Mouse (Mus musculus) hindbrain, embryonic 14.5 days (tissue): Measurements from ENCODE around the gene Crbn. TPM values are rescaled to one million over a fixed set of nuclear protein-coding genes. Genes with fewer than 3 reads are reported as not detected.

Source experiments
- ATAC-seq: fragments of 200-750 bp; cut with Nextera tagmentation; 2 replicates; pipeline ENCODE4 v1.8.0; 2017; ENCODE audit warnings: moderate number of reproducible peaks, mild to moderate bottlenecking, moderate TSS enrichment, moderate library complexity; ENCODE audit not compliant: low FRiP score
- DNase-seq: peaks from one replicate; pipeline ENCODE4 v3.0.0-alpha.2; 2015; ENCODE audit warnings: low spot score
- H3K27ac ChIP-seq: fragments of 300-500 bp; sonication (generic); 2 replicates; pipeline ENCODE4 v1.5.1; 2014; ENCODE audit warnings: mild to moderate bottlenecking, moderate library complexity
- H3K27me3 ChIP-seq: fragments of 300-500 bp; sonication (generic); 2 replicates; pipeline ENCODE4 v1.6.1; 2014; ENCODE audit warnings: mild to moderate bottlenecking, low read length, mixed read lengths; ENCODE audit not compliant: control insufficient read depth, insufficient read depth
- H3K36me3 ChIP-seq: fragments of 300-500 bp; sonication (generic); replicated peaks from 2 replicates; pipeline ENCODE4 v1.6.1; 2014; ENCODE audit not compliant: control insufficient read depth, insufficient read depth
- H3K4me1 ChIP-seq: fragments of 300-500 bp; sonication (generic); replicated peaks from 2 replicates; pipeline ENCODE4 v1.6.1; 2014; ENCODE audit warnings: antibody characterized with exemption, low read length, mixed read lengths; ENCODE audit not compliant: control insufficient read depth, insufficient read depth
- H3K4me2 ChIP-seq: fragments of 300-500 bp; sonication (generic); replicated peaks from 2 replicates; pipeline ENCODE4 v1.6.1; 2014; ENCODE audit warnings: mild to moderate bottlenecking, moderate library complexity
- H3K4me3 ChIP-seq: fragments of 300-500 bp; sonication (generic); replicated peaks from 2 replicates; pipeline ENCODE4 v1.5.1; 2014; ENCODE audit warnings: mild to moderate bottlenecking, low read length
- H3K9ac ChIP-seq: fragments of 300-500 bp; sonication (generic); 2 replicates; pipeline ENCODE4 v1.6.1; 2014
- H3K9me3 ChIP-seq: fragments of 300-500 bp; sonication (generic); 2 replicates; pipeline ENCODE4 v1.6.1; 2016; ENCODE audit warnings: low read length; ENCODE audit not compliant: control insufficient read depth
- whole genome bisulfite sequencing: fragments of 180-500 bp; shearing (Covaris S2); extraction: QIAGEN DNeasy Blood & Tissue Kit; methylation state at CpG from one replicate; pipeline ENCODE4 v1.1.7; 2014; 5-methylcytosine and 5-hydroxymethylcytosine counted together
- polyA plus RNA-seq: library from polyadenylated mRNA; unstranded; fragments of >200 nt; fragmentation: Nextera tagmentation; extraction: Ambion mirVana; gene quantifications from 2 replicates; pipeline ENCODE4 v1.2.1, GENCODE M21; 2014

The Crbn gene
- polyA plus RNA-seq: 64.7 and 66.9 TPM in 2 replicates

DNA sequence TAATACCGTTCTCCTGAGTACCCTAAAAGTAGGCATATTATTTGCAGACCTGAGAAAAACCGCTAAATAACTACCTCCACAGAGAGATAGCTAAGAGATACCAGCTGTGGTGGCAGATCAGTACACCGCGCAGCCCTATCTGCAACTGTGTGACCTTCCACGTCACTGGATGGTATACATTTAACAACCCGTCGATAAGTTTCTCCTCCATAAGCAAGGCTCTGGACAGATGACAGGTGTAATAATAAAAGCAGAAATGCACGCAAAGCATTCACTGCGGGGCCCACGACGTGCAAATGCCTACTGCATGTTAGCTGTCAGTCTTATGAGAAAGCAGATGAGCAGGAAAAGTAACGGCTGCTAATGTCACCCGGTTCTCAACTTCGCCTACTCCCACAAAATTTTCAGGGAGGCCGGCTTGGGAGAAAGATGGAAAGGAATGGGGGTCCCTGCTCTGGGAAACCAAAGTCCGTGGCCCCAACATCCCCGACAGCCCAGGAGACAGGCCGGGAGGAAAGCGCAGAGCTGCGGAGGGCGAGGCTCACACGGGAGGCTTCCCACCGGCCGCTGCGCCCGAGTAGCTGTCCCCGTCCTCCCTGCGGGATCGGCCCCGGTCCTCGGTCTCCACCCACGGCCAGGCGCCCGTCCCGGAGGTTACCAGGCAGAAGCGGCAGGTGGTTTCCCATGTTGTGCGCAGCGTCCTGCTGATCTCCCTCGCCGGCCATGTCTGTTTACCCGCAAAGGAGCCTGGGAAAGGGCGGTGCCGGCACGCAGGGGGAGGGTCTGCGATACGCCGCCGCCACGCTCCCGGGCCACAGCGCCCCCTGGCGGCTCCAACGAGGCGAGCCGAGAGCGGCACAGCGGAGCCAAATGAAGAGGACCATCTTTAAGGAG lies at the start of gene Crbn:
Gene Crbn, minus strand, starts transcription at position 745 of the 894 bp plus-strand sequence.
- no peak within 1 kb of the TSS for H3K27ac ChIP-seq
- ATAC-seq (peak; percentile 94), DNase-seq (peak; percentile 95)
- H3K27me3 ChIP-seq: no peaks in the 10 kb centered on the region
- H3K4me3 ChIP-seq: peak within 1 kb of the TSS; percentile 75
- peak within 1 kb of the TSS; percentile 79 for H3K4me2 ChIP-seq
- peaks cover 12% of the 10 kb centered on the region for H3K4me1 ChIP-seq
- H3K9me3 ChIP-seq: no peaks in the 10 kb centered on the region
- H3K9ac ChIP-seq: peak within 1 kb of the TSS; percentile 66
- WGBS: 2% methylated on average over 57 of the region's 57 CpGs
- H3K36me3 ChIP-seq: peaks cover 13% of the 10 kb centered on the region

DNA sequence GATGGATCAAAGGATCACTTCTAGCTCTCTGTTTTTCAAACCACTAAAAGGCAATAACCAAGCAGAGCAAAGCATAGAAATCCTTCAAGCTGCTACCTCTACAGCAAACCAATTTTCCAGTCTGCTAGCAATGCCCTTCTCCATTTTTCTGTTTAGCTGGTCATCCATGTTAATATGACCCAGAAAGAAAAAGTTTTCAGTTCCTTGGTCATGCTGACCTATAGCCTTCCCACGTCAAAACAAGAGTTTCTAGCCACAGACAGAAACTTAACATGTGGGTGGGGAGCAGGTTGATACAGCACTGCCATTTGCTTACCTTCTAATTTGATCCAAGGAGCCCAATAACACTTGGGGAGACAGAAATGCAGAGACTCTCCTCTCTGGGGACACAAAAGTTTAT lies 40.3 kb upstream of the Crbn start:
- ATAC-seq (no peak), DNase-seq (no peak)
- Histone ChIP-seq H3K27me3 (no peaks in the 10 kb centered on the region), H3K36me3 (no peaks in the 10 kb centered on the region), H3K27ac (no peak overlapping the region), H3K4me1 (no peaks in the 10 kb centered on the region), H3K4me2 (no peak overlapping the region), H3K9ac (no peak overlapping the region), H3K9me3 (no peaks in the 10 kb centered on the region), H3K4me3 (no peak overlapping the region)
- WGBS: 68% methylated on average over 1 of the region's 1 CpGs

- H3K4me3 ChIP-seq: no peak overlapping the region
- no peaks in the 10 kb centered on the region for H3K36me3 ChIP-seq
- ATAC-seq: no peak
- H3K9ac ChIP-seq: no peak overlapping the region
- H3K4me1 ChIP-seq: no peaks in the 10 kb centered on the region
- no peaks in the 10 kb centered on the region for H3K27me3 ChIP-seq
- H3K4me2 ChIP-seq: no peak overlapping the region
- H3K9me3 ChIP-seq: no peaks in the 10 kb centered on the region
- no peak for DNase-seq
- 67% methylated on average over 3 of the region's 3 CpGs for WGBS
- no peak overlapping the region for H3K27ac ChIP-seq
Measured at GRCm38 (mm10) chr6:106838053-106838452, 38.2 kb upstream of the Crbn start.

- Histone ChIP-seq H3K4me3 (no peak overlapping the region), H3K27me3 (no peaks in the 10 kb centered on the region), H3K9me3 (no peaks in the 10 kb centered on the region), H3K9ac (no peak overlapping the region), H3K27ac (no peak overlapping the region), H3K4me2 (no peak overlapping the region), H3K36me3 (no peaks in the 10 kb centered on the region), H3K4me1 (no peaks in the 10 kb centered on the region)
- ATAC-seq (no peak), DNase-seq (no peak)
- WGBS: 58% methylated on average over 2 of the region's 2 CpGs
Measured at GRCm38 (mm10) chr6:106835316-106835715, 35.4 kb upstream of the Crbn start.

DNA sequence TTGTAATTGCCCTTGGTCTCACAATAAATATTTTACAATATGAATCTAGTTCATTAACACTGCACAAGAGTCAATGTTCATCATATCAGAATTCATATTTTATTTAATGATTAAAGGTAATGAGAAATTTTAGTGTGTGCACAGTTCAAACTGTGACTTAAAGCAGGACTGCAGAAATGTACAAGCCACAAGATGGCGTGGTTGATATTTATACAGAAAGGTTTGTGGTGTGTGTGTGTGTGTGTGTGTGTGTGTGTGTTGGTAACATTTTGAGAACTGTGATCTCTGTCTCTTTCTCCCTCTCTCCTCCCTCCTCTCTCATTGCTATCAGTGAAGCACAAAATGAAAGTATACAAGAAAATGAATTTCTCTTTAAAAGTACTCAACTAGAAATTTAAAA lies 22.5 kb upstream of the Crbn start:
- WGBS: 41% methylated on average over 1 of the region's 1 CpGs
- Histone ChIP-seq H3K4me2 (no peak overlapping the region), H3K27me3 (no peaks in the 10 kb centered on the region), H3K4me3 (no peak overlapping the region), H3K9me3 (no peaks in the 10 kb centered on the region), H3K27ac (no peak overlapping the region), H3K36me3 (no peaks in the 10 kb centered on the region), H3K4me1 (no peaks in the 10 kb centered on the region), H3K9ac (no peak overlapping the region)
- DNase-seq (peak; percentile 79), ATAC-seq (peak; percentile 73; the same call in 1 of the 2 replicates)

DNA sequence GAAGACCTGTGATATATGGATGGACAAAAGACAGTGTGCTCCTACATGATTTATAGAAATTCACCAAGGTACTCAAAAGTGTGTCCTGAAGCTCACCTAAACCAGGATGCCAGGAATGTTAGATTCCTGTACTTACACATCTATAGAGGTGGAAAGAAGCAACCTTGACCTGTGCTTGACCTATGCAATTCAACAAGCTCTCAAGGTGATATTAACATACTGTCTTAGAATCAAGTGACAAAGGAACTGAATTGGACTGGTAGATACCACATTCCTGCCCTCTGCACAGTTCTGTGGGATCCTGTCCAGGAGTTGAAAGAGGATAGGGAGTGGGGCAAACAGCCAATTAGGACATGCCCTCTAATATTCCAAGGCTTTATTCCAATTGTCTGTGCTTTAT lies 20.7 kb upstream of the Crbn start:
- no peak for ATAC-seq
- Histone ChIP-seq H3K9me3 (no peaks in the 10 kb centered on the region), H3K27ac (no peak overlapping the region)

GRCm38 (mm10) chr6:106819906-106820305 lies 20.0 kb upstream of the Crbn start:
- Histone ChIP-seq H3K27me3 (no peaks in the 10 kb centered on the region), H3K4me1 (no peaks in the 10 kb centered on the region), H3K27ac (no peak overlapping the region), H3K36me3 (no peaks in the 10 kb centered on the region), H3K4me3 (no peak overlapping the region), H3K9me3 (no peaks in the 10 kb centered on the region), H3K4me2 (no peak overlapping the region), H3K9ac (no peak overlapping the region)
- ATAC-seq (no peak), DNase-seq (no peak)
- 80% methylated on average over 3 of the region's 3 CpGs for WGBS

More for the DNA sequence above, 20.7 kb upstream of the Crbn start:
- Histone ChIP-seq H3K36me3 (no peaks in the 10 kb centered on the region), H3K27me3 (no peaks in the 10 kb centered on the region), H3K4me1 (no peaks in the 10 kb centered on the region), H3K9ac (no peak overlapping the region), H3K4me3 (no peak overlapping the region), H3K4me2 (no peak overlapping the region)
- DNase-seq: no peak

DNA sequence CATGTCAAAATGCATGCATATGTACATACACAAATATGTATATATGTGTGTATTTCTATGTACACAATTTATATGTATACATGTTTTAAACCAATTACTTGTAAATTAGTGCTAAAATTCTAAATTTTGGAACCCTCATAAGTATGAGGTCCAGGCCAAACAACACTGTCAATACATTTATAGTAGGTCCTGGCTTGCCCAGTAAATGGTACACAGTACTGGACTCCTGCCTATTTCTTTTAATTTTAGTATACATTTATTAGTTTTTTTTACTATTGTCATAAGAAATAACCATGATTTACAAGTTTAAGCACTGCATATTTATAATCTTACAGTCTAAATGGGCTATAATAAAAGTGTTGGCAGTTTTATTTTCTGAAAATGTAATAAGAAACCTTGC lies 19.4 kb upstream of the Crbn start:
- H3K27me3 ChIP-seq: no peaks in the 10 kb centered on the region
- H3K9me3 ChIP-seq: no peaks in the 10 kb centered on the region
- H3K27ac ChIP-seq: no peak overlapping the region
- no peak overlapping the region for H3K4me3 ChIP-seq
- H3K4me2 ChIP-seq: no peak overlapping the region
- H3K9ac ChIP-seq: no peak overlapping the region
- no peaks in the 10 kb centered on the region for H3K4me1 ChIP-seq
- DNase-seq (no peak), ATAC-seq (no peak)
- H3K36me3 ChIP-seq: no peaks in the 10 kb centered on the region

DNA sequence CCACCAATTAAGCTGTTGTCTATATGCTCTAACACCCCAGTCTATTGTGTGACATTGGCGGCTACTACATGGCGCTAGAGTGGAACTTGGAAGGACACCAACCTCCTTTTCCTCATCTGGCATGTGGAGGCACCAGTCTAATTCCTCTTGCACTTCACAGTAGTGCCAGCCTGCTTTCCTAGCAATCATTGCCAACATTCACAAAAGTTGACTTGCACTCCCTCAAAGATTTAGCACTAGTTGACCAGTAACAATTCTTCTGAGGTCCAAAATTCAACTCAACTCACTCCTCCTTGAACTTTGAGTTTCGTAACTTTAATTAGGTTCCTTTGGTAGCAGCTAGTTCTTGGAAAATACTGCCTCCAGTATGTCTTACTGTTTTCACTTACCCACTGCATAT lies 10.8 kb upstream of the Crbn start:
- Histone ChIP-seq H3K27ac (no peak overlapping the region), H3K4me3 (no peak overlapping the region), H3K4me1 (no peaks in the 10 kb centered on the region), H3K9me3 (no peaks in the 10 kb centered on the region), H3K4me2 (no peak overlapping the region), H3K36me3 (no peaks in the 10 kb centered on the region), H3K27me3 (no peaks in the 10 kb centered on the region), H3K9ac (no peak overlapping the region)
- ATAC-seq (no peak), DNase-seq (no peak)
- WGBS: 92% methylated on average over 3 of the region's 3 CpGs
